Mouse (Mus musculus) T-helper 1 cell (primary cell): ENCODE measurements around the gene Nupl2.

ENCODE experiments used
- in situ Hi-C: fragments of 300-600 bp; cut with MboI, MseI; formaldehyde crosslinking; loops from one replicate; pipeline ENCODE4 v1.15.1; 2025; ENCODE audit warnings: high pct_unique_total_duplicates

The Nupl2 gene

DNA sequence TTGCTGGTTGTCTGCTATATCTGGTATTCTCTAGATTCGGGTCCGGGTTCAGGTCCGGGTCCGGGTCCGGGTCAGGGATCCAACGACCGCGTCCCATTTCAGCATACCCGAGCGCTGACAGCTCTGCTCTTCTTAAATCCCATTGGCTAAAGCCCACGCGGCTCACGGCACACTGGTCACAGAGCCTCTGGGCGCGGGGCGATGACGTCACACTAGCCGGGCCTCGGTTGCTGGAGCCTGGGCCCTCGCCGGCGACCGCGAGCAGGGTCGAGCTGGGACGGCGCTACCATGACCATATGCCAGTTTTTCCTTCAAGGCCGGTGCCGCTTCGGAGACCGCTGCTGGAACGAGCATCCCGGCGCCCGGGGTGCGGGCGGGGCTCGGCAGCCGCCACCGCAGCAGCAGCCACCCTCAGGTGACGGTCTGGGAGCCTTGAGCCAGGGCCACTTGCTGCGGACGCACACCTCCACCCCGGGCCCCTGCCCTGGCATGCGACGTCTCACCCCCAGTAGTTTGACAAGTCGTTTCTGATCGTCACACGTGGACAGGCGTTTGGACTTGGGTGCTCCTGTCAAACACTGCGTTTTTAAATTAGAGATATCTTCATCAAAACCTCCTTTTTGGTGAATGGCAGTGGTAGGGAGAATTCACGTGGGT, at the start of gene Nupl2:
TSS of gene Nupl2 (plus strand) at position 175 of the 657 bp plus-strand sequence.
- in situ Hi-C loops: no loop called here

DNA sequence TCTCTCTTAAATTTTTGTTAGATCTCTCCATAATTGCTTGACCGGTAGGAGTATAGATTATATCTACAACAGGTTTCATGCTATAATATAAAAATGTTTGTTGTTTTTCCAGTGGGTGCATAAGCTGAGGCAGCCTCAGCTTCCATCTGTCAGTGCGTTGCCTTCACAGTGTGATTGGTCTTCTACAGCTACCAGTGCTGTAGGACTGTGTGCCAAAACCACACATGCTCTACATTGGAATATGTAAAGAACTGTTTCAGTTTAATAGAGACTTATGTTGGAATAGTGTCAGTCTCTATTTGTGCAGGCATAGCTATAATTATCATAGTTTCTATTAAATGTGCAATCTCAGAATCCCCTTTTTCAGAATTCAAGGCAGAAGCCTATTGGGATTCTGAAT, 42.5 kb upstream of the Nupl2 start:
- in situ Hi-C loops: no loop called here

DNA sequence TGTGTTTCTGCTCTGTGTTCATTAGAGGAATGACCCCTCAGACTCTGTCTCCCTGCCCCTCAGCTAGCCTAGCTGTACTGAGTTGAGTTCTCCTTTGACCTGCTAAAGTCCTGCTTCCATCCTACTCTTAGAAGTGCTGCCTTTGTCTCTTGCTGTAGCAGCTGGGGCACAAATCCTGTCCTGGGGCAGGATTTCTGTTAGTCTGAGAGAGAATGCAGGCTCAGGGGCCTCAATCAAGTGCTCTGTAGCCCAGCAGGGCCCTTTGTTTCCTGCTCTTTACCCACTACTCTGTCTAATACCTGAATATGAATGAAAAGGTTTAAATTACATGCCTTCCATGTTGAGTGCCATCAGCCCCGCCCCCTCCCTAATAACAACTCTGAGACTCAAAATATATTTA, 40.6 kb upstream of the Nupl2 start:
- in situ Hi-C loops: no loop called here

DNA sequence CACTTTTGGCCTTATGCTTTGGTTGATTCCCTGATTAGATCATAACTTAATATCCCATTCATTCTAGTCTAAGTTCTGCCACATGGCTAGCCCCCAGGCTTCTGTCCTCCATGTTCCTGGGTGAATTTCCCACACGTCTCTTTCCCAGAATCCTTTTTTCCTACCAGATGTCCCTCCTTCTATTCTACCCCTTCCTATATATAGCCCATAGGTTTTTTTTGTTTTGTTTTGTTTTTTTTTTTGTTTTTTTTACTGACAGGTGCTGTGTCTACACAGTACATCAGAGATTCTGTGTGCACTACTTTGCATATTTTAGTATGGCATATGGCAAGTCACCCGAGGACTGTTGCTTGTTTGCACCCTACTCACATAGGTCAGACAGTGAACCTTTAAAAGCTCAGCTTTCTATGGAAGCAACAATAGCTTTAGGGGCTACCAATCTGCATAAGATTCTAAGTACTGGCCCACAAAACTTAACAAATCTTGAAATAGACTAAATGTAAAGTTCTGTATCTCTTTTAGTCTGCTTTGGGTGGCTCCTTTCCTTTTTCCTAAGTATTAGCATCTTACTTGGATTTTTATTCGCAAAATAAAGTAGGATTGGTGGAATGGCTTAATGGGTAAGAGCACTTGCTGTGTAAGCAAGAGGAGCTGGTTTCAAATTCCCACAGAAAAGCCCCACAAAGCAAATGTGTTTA, 40.0 kb upstream of the Nupl2 start:
- in situ Hi-C loops: no loop called here

DNA sequence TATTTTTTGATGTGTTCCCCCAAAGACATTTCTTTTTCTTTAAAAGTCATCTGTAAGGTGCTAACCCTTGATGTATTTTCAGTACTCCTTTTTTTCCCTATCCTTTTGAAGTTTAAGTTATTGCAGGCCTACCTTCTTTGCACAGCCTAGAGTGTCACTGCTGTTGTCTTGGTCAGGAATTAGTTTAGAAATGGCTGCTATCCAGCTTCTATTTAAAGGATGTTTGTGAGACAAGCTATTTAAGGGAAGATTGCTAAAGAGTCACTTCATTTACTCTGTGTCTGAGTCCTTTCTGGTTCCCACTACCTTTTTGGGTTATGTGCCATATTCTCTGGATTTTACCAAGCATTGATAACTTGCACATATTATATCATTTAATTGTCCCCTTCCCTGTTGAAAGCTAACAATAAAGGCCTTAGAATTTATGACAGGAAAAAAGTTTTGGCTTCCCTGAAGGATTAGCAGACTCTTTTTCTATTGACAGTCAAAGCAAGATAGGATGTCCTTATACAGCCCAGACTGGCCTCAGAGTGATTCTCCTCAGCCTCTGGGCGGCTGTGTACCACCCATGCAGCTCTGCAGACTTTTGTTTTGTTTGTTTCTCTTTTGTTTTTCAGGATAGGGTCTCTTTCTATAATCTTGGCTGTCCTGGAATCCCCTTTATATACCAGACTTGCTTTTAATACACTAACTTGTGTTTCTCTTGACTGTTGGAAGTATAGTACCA, 38.7 kb upstream of the Nupl2 start:
- in situ Hi-C loops: no loop called here

DNA sequence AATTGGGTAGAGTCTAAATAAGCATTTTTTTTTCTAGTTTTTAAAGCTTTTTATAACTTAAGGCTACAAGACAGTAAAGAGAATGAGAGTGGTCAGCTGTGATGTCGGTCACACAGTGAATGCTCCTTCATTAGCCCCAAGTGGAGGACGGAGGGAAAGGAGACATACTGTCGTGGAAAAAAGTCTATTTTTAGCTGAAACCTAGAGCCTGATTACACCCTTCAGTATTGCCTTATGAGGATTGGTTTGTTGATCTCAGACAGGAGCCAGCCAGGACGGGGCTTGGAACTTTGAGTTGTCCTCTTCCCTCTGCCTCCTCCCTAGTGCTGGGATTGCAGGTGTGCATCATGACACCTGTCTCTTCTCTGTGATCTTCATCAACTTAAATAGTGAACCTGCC, 37.8 kb upstream of the Nupl2 start:
- in situ Hi-C loops: no loop called here

DNA sequence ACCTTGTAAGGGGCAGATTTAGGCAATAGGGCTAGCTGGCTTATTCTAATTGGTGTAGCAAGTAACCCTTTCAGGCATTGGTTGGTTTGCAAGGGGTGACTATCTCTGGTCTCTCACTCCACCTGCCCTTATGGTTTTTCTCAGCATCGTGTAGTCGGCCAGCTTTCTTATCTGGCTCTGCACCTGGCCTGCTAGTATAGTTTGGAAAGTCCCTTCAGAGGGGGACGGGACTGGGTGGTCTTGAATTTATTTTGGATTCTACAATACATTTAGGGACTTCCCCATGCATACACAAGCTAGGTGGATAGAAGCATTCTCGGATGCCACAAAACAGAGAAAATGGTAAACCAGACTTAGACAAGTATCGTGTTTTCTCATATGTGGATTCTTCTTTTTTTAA, 17.8 kb upstream of the Nupl2 start:
- in situ Hi-C loops: no loop called here

DNA sequence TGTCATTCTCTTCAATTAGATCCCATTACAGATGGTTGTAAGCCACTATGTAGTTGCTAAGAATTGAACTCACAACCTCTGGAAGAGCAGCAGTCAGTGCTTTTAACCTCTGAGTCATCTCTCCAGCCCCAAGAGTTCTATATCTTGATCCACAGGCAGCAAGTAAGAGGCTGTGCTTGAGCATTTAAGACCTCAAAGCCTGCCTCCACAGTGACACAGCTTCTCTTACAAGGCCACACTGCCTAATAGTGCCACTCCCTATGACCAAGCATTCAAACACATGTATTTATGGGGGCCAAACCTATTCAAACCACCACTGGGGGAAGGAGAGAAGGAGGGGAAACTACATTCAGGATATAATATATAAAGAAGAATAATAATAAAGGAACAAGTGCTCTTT, 12.6 kb upstream of the Nupl2 start:
- in situ Hi-C loops: no loop called here

DNA sequence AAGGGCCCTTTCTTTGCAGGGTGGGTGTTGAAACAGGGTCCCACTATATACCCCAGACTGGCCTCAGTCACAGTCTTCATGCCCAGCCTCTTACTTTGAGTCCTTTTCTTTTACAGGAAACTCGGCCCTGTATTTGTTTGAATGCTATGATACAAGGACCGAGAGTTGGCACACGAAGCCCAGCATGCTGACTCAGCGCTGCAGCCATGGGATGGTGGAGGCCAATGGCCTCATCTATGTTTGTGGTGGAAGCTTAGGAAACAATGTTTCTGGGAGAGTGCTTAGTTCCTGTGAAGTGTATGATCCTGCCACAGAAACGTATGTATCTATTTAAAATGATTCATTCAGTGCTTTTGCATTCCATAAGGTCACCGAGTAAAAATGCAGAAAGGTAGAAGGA, 8.0 kb upstream of the Nupl2 start:
- in situ Hi-C loops: no loop called here

DNA sequence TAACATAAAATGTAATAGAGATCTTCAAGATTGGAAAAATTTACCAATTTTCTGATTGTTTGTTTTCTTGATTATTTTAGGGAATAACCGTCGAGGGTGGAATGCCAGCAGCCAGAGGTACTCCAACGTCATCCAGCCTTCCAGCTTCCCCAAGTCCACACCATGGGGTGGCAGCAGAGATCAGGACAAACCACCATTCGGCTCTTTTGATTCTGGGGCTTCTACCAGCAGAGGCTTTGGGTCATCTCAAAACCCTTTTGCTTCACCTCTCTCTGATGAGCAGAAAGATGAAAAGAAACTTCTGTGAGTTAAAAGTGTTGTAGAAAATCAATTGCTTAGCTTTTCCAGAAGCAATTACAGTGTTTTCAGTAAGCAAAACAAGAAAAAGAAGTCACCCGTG, 2.5 kb downstream of the Nupl2 start:
- in situ Hi-C loops: no loop called here

DNA sequence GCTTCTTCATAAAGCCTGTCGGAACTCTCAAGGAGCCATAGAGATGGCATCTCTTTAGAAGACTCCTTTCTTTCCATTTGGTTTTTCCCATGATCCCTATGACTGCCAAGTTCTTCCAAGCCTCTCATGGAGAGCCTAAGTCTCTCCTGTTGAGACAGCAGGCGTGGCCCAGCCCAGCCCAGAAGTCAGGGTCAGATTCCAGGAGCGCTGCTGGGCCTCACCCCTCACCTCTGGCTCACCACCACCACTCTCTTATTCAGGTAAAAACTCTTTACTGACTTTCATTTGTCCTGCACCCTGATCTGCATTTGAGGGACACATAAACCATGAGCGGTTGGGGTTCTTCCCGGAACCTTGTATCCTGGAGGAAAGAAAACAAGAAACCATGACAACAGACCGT, 5.1 kb downstream of the Nupl2 start:
- in situ Hi-C loops: no loop called here

DNA sequence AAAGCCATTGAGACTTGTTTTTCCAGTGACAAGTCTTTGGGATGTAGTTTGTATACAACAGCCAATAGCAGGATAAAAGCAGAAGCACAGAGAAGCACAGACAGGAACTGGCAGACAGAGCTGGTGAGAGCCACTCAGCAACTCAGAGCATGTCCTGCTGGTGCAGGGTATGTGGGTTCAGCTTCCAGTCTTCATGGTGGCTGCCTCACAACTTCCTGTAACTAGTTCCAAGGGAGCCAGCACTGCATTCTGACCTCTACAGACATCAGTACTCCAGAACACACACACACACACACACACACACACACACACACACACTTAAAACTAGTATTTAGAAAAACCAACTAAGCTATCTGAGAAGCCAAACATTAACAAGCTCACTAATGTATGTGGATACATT, 7.3 kb downstream of the Nupl2 start:
- in situ Hi-C loops: no loop called here

DNA sequence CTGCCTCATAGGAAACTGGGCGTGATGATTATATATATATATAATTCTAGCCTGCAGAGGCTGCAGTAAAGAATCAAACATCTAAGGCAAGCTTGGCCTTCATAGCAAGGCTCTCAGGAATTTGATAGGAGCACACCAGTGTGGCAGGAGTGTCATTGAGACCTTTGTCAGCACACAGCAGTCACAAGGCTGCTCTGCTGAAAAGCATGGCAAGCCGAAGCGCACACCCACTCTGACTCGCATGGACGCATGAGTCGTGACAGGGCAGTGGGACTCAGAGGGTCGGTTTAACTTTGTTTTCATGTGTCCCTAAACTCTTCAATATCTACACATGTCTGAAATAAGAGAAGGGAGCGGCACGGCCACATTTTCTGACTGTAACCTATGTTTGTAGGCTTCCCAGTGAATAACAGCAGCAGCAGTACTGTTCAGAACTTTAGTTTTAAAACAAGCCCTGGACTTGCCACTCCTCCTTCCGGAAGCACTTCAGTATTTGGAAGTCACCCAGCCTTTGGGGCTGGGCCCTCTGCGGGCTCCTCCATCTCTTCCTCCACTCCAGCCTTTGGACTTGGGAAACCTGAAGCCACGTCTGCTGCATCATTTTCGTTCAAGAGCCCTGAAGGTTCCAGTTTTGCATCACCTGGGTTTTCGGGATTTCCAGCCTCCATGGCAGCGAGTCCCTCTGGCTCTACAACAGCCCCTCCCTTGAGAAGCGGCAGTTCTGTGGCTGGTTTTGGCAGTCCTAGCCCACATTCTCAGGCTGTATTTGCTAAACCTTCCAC, 16.9 kb downstream of the Nupl2 start:
- in situ Hi-C loops: no loop called here

DNA sequence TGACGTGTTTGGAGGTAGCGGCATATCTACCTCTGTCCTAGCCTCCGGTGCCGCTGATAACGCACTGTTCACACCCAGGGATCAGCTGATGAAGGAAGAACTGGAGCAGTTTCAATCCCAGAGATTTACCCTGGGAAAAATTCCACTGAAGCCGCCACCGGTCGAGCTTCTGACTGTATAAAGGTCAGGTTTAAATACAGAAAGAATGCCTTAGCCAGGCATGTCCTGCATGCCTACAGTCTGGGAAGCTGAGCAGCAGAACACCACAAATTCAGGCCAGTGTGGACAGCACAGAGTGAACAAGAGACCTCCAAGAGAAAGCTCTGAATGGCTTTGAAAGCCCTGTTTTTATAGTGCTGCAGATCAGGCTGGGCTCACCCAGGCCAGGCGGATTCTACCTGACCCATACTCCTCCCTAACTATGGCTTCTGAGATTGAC, 17.6 kb downstream of the Nupl2 start:
- in situ Hi-C loops: no loop called here

DNA sequence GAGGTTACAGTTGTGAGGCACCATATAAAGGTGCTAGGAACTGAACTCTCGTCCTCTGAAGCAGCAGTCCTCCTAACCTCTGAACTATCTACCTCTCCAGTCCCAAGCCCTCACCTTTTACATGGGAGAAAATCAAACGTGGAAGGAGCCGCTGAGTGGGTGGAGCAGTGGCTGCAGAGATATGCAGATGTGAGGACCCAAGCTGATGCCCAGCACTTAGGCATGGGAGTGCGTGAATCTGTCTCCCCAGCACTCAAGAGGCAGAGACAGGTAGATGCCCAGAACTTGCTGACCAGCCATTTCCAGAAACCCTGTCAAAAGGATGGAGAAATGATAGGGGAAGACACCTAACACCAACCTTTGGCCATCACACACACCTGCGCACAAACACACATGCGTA, 18.3 kb downstream of the Nupl2 start:
- in situ Hi-C loops: no loop called here

DNA sequence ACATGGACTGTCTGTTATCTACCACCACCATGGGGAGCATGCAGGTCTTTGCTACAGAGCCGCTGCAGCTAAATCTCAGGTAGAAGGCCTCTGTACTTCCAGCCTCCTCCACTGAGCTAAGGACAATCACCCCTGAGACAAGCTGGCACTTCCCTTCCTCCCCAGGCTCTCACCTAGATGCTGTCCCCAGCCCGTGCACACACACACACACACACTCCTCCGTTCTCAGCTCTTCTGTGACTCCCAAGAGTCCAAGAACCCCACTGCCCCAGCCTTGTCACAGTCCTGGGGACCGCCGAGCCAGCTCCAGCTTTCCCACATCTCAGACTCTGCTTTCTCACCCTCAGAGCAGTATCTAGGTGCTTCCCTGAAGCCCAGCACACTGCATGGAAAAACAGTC, 19.2 kb downstream of the Nupl2 start:
- in situ Hi-C loops: no loop called here

DNA sequence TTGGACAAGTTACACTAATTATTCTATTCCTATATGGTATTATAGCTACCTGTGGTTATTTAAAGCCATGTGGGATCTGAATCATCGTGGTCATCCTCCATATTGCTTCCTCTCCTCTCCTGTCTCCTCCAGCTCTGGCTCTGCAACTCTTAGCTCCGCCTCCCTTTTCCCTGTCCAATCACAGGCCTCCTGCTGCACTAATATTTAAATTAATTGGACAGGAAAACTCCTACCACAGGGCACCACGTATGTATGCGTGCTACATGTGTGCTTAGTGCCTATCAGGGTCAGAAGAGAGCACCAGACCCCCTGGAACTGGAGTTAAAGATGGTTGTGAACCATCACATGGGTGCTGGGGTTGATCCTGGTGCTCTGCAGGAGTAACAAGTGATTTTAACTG, 23.7 kb downstream of the Nupl2 start:
- in situ Hi-C loops: no loop called here

DNA sequence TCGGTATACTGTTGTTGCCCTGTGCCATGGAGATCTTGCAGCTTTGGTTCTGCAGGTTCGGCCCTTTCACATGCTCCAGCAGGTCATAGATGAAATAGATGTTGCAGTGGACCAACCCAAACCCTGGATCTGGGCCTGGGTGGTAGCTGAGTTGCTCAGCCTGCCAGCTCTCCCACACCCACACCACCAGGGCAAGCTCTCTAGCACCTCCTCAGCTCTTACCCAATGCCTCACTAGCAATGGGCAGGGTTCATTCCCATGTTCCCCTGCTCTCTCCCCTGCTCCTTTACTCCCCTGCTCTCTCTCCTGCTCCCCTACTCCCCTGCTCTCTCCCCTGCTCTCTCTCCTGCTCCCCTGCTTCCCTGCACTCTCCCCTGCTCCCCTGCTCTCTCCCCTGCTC, 27.1 kb downstream of the Nupl2 start:
- in situ Hi-C loops: no loop called here

DNA sequence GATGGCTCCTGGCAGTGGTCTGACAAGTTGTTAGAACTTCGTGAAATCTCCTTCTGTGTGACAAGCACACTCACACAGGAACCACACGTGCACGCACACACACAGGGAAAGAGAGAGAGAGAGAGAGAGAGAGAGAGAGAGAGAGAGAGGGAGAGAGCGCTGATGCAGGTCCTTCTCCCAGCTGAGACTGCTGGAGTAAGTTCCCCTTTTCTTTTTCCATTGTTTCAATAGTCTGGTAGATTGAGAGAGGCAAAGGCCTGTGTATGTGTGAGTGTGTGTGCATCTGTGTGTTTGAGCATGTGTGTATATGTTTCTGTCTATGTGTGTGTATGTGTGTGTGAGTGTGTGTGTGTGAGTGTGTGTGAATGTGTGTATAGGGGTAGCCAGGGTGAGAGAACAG, 36.2 kb downstream of the Nupl2 start:
- in situ Hi-C loops: no loop called here

DNA sequence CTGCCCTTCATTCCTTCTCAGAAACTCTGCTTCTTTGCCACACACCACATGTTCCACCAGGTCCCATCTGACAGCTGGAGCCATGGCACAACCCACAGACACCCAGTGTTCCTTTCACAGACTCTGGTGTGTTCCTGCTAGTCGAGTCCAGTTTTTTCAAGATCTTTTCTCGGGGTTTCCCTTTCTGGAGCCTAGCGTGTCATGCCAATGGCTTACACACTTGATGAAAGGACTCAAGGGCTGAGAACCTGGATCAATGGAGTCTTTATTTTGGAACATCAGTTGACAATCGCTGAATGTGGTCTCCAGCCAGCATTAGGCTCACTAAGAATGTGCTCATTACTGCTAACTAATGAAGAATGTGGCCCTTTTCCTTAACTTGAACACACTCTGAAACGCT, 37.7 kb downstream of the Nupl2 start:
- in situ Hi-C loops: no loop called here

DNA sequence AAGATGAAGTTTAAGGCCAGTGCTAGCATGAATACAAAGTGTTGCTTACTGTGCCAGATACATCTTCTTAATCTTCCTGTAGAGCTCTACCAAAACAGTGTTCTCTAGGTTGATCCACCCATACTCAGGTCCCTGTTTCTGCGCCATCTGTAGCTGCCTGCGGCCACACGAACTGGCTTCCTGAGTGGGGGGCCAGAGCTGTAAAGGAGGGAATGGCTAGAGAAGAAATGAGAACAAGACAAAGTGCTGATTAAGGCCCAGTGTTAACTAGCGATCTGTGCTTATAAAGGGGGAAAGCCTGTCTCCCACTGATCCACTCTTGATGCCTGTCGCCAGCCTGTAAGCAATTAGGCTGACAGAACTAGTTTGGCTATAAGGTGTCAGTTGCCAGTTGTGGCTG, 38.5 kb downstream of the Nupl2 start:
- in situ Hi-C loops: no loop called here

DNA sequence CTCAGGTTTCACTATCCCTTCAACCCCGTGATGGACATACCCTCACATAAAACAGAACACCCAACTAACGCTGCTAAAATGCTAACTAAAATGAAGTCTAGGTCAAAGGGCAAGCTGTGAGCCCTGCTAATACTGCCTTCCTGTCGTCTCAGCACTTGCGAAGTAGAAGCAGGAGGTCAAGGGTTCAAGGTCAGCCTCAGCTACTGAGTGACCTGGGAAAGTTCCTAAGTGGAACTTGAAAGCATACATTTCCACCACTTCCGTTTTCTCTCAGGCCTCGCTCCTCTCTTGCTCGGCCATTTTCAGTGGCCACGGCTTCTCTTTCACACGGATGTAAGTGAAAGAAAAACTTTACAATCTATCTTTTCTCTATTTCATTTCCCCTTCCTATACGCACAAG, 43.2 kb downstream of the Nupl2 start:
- in situ Hi-C loops: no loop called here
